Mouse (Mus musculus) lung, postnatal 0 days (tissue): ENCODE measurements at regions not wholly inside any gene's neighbourhood (a gene's known extent, or its start where the extent isn't known, plus 50 kb on each side); places are given as distances from the start of the nearest gene placed in this dataset.

Experiments
- CTCF ChIP-seq: IDR thresholded peaks from 2 replicates; pipeline ENCODE4 v1.5.1; 2016; ENCODE audit warnings: antibody characterized with exemption, mild to moderate bottlenecking
- EP300 ChIP-seq: IDR thresholded peaks from 2 replicates; pipeline ENCODE4 v1.6.1; 2016; ENCODE audit warnings: antibody characterized with exemption, mild to moderate bottlenecking, control low read depth

DNA sequence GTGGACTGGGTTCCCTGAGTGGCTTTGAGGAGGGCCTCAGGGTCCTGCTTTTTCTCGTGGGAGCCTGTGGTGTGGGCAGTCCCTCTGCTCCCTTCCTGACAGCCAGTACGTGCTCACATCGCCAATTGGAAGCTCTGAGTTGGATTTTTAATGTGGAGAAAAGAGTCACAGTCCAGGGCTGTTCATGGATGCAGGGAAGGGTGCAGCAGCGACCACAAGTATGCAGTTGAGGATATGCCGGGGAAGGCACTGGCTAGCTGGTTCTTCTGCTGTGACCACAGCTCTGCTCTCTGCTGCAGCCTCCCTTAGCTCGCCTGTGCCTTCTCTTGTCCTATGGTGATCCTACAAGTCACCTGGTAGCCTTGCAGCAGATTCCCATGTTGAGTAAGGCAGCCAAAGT lies 177.5 kb upstream of the Lef1 start:
- TF ChIP-seq CTCF: no peak
- TF ChIP-seq EP300: no peak
